Mouse (Mus musculus) ovary, postnatal 10 days (tissue): Measurements from ENCODE around the gene Fer.

Source experiments
- DNase-seq: peaks from one replicate; pipeline ENCODE4 v3.0.0; 2022; ENCODE audit warnings: low spot score

The Fer gene

DNA sequence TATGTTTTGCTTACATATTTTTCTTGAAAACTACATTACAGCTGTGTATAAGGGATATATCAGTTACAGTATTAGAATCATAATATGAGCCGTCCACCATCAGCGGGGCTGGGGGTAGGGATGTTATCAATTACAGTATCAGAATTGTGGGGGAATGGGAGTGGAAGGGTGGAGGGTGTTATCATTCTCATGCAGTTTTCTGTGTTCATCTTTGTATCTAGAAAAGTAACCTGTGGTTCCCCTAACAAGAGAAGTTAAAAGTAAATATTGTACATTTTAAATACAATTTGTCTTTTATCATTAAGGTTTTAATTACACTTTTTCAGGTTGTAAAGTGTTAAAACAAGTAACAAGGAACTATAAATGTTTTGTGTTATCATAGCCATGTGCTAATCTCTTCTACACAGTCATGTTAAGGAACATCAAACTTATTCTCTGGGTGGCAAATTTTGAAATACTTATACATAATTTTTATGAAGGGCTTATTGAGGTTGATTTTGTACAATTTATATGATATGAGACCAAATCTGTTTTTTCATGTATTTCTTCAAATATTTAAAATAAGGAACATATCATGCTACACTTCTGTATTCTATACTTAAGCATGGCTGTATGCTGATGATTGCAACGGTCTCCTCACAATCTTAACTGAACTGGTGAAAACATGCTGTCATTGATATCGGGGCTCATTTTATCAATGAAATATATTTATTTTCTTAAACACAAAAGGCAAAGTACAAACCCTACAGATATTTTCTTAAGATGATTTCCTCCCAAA lies 116.1 kb downstream of the Fer start:
- DNase-seq: no peak

DNA sequence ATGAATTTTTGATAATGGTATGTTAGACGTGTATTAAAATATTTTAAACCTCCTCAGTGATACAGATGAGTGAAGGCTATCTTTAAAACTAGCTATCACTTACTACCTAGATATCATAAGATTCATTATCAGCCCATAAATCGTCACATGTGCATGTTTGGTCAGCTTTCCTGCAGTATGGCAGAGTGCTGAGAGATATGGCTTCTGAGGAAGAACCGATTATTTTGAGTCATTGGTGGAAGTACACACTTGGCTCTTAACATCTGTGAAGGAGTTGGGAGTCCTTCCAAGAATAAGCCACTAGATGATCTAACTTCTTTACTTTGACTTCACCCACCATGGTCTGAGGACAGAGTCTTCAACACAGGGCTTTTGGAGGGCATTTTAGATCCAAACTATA lies 117.3 kb downstream of the Fer start:
- DNase-seq: no peak

DNA sequence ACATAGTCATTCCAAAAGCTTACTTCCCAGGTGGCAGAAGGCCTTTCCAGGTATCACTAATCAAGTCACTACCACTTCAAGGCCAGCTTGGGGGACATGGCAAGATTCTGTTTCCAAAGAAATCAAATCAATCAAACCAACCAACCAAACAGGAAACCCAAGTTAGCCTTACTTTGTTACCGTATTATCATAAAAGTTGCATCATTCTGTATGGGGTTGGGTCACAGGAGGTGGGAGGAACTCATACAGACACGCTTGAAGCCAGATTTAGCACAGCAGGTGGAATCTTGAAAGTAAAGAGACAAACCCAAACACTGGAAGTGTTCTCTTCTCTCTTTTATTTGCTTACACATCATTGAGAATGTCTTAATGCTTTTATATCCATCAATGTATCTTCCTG lies 125.8 kb downstream of the Fer start:
- DNase-seq: no peak

DNA sequence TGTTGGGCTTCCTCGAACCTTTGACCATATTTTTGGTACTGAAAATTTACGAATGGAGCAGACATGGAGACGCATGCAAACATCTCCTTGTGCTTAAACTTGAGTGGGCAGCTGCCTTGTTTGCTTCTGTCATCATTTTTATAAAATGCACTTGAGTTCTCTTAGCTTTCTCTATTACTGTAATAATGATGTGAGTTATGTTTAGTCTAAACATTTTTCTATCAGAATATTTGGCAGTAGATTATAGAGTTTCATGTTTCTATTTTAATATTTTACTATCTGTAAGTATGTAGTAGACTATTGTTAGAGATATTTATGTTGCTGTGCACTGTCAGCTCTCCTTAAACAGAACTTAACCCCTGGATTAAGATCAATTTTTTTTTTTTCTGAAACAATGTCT lies 128.3 kb downstream of the Fer start:
- no peak for DNase-seq

DNA sequence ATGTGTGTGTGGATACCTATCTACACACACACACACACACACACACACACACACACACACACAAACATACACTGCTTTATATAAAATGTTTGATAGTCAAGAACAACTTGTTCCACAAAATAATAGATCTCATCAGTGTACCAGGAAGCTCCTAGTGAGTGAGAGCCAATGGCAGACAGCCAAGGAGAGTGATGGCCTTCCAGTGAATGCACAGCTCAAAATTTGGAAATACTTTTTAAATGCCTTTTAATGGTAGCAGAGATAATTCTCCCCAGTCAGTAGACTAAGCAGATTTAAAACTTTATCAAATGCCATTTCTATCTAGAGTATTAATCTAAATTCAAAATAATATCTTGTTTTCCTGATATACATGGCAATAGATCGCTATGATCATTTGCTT lies 133.1 kb downstream of the Fer start:
- DNase-seq: no peak

DNA sequence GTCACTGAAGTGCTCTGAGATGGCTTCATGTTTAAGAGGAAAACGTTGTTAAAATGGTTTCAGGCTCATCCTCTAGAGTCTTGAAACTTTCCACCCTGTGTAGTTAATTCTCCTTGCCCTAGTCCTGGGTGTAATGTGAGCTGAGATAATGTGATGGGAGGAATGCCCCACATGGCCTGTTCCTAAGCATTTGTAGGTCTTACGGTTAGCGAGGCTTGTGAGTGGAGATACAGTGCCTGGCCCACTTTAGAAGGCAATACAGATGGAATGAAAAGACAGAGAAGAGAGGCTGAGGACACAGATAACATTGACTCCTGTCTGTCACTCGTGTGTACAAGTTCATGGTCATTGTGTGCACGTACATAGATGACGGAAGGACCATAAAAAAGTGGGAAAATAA lies 134.8 kb downstream of the Fer start:
- DNase-seq: no peak

DNA sequence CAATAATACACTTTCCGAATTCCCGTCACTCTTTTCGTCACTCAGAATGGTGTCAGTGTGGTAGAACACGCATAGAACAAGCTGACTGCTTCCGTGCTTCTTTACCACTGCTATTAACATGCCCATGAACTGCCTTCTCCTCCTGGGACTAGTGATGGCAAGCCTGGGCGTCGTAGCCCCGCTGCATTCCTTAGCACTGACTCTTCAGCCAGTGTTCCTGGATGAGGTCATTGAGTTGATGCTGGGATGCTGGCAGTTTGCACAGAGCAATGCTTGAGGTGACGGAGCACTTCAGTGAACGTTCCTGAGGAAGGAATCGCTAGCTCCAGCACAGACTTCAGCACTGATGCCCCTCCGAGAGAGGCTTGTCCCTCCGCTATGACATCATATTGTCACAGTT lies 140.6 kb downstream of the Fer start:
- no peak for DNase-seq

DNA sequence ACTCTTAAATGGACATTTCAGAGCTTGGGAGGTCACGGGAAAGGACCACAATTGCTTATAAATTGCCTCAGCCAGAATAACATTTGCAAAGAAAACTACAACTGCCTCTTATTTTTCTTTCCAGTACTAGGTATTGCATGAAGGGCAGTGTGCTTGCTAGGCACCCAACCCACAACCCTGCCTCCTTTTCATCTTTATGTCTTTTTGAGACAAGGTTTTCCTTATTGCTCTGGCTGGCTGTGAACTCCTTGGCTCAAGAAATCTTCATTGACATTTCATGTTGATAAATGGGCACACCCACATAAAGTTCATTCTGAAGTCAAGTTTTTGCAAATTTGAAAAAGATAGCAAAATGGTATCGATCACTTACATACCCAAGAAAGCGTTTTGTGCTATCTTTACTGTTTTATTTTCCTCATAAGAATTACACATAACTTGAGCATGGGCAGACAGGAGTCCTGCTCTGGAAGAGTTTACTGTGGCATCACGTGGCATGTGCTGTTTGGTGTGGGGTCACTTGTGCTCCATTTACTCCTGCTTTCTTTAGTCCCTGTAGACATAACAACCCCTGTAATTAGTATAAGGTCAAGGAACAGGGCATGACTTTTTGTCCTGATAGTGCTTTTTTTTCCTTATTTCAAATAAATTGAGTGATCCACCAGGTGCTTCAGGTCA lies 142.8 kb downstream of the Fer start:
- no peak for DNase-seq

DNA sequence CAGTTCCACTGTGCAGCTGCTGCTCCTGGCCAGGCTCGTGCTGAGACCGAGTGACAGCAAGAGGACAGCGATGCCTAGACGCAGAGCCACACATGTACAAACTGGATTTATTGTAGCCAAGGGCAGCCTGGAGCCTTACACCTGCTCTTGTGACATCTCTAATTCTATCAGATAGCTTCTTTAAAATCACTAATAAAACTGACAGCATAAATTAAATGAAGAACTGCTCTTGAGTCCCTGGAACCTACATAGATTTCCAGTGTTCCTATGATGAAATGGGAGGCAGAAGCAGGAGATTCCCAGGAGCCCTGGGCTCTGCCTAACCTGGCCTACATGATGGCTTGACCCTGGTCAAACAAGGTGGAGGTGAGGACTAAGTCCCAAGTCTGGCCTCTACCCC lies 153.7 kb downstream of the Fer start:
- DNase-seq: no peak

DNA sequence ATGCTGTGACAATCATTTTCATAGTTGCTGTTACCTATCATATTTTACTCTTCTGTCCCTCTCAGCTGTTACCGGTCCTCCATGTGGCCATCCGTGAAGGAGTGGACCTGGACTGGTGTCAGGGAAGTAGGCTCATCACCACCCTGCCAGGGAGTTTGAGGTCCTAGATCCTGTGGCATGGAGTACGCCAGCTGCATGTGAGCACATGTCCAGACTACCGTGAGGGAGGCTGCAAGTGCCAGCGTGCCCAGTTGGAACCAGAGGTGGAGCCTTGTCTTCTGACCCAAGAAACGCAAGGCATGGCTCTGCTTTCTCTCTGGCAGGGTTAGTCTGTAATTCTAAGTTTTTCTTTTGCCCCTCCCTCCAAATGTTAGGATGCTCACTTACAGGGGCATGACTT lies 155.4 kb downstream of the Fer start:
- no peak for DNase-seq

DNA sequence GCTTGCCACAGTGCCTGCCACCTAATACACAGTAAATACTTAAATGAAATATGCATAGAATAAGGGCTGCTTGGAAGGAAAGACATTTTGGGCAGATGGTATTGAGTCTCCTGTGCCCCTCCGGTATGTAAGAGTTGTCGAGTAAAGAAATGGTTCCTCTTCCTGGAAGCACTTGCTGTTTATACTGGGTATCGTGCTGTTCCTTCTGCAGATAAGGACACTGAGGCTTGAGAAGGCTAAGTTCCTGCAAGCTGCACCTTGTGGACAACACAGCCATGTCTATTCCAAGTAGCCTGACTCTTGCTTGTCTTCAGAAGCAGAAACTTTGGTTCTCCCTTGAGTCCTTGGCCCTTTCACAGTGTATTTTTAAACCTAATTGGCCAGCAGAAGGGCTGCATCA lies 156.0 kb downstream of the Fer start:
- no peak for DNase-seq

DNA sequence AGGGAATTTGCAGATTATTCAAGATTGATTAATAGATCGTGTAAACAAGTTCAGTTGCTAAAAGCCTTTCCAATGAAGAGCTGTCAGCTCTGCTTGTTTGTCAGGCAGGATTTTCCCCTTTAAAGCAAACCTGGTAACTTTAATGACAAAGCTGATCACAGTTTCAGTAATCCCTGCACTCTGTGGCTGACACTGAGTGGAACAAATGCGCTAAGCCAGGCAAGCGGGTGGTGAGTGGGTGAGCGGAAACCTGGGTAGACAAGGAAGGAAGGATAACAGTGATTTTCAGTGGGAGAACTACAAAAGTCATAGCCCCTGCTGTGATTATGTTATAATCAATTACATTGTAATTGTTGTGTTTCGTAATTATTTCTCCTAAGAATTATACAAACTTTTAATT lies 156.8 kb downstream of the Fer start:
- DNase-seq: no peak

DNA sequence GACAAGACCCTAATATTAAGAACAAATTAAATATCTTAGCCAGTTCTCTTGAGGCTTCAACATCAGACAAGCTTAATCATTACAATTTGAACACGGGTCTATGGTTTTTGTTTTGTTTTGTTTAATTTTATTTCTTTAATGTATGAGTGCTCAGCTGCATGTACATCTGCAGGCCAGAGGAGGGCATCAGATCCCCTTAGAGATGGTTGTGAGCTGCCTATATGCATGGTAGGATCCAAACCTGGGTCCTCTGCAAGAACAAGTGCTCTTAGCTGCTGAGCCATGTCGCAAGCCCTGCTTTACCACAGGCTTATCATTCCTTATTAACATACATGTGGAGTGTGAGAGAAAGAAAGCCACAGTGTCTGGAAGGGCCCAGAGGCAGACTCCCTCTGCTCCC lies 163.6 kb downstream of the Fer start:
- DNase-seq: no peak

DNA sequence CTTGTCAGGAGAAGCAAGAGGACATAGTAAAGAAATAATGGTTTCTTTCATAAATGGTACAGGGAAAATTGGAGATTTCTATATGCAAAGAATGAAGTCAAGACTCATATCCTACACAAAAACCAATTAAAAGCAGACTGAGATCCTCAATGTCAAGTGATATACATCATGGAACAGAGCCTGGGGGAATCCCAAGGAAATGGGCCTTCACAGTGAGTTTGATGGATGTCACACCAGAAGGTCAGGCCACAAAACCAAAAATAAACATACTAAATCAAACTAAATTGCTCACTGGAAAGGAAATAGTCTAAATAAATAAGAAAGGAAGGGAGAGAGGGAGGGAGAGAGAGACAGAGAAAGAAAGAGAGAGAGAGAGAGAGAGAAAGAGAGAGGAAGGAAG lies 178.9 kb downstream of the Fer start:
- no peak for DNase-seq

DNA sequence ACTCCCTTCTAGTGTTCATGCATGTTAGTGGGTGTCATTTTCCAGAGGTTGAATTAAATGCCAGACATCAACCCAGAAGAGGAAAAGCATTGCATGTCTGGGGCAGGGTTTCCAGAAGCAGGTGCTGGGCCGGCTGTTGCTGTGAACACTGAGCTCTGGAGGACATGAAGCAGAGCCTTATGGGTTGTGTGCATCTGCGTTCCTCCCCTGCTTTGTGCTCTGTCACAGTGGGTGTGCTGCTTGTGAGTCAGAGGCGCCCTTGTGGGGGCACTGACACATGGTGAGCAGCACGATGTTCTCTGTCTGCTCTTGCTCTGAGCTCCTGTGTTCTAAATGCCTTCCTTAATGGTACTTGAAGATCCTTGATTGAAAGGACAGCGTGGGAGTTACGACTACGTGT lies 182.5 kb downstream of the Fer start:
- DNase-seq: no peak

DNA sequence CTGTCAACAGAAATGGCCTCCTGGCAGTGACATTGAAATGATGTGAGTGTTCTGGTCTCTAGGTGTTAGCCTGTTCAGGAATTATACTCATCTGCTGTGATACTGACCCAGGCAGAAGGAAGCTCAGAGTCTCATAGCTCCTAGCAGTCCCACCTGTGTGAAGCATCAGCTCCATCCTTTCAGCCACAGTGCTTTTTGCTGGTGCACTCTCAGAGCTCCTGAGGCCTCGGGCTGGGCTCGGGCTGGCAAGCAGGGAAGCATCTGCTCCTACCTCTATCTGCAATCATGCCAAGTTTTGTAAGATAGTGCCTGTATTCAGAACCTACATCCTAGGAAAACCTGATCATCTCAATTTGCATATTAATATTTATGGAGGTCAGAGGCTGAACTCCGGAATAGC lies 183.7 kb downstream of the Fer start:
- DNase-seq: no peak

DNA sequence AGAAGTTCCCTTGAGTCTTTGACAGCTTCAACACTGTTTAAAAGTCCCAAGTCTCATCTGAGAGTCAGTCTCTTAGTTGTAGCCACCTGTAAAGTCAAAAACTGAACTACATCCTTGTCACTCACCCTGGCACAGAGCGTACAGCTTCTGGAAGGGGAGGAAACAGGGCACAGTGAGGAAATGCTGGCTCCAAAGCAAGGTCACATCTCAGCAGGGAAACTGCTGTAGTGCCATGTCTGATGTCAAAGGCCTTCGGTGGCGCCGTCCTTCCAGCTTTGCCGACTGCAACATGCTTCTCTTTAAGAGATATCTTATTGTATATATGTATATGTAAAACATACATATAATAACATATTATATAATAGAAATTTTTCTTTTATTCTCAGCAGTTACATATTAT lies 188.0 kb downstream of the Fer start:
- DNase-seq: no peak

DNA sequence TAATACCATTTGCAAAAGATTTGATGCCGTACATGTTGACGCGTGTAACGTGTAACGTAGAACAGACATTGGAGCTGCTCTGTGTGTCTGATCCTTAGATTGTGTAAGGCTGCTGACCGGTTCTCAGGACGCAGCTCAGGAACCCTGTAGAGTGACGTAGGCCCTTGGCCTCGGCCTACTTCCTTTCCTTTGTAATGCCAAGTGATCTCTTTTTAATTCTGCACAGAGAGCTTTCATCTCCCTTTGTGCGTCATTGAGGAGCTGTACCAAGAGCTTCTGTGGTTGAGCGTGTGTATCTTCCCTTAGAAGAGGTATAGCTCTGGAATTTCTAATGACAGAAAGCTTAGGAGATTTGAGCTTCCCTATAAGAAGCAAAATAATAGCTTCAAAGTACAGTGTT lies 190.8 kb downstream of the Fer start:
- DNase-seq: no peak

DNA sequence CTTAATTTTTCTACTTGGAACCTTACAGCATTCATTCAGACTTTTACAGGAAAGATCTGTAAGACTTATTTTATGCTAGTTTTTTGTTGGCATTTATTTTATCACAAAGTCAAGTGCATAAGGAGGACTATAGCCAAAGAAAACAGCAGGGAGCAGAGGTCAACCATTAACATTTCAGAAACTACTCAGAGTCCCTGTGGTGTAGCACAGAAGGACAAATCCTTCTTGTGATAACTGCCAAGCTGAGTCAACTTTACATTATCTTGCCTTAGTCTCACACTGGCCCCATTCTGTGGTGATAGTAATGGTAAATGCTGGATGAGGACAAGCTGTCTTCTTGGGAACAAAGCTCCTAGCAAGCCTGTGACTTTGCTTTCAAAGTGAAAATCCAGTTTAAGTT lies 197.7 kb downstream of the Fer start:
- DNase-seq: no peak

DNA sequence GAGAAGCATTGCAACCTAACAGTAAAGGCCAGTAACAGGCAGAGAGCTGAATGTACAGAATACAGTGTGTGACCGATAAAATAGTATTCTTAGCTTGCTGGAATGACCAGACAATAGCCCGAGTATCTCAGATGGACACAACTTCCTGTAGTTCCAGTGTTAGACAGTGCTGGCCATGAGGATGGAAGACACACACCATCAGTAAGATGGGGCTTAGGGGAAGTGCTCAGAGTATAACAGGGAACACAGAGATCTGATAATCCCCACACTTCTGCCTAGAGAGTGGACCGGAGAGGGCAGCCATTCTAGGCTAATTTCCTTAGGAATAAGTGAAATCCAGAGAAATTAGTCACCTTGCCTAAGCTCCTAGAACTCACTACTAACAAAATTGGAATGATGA lies 202.4 kb downstream of the Fer start:
- no peak for DNase-seq

DNA sequence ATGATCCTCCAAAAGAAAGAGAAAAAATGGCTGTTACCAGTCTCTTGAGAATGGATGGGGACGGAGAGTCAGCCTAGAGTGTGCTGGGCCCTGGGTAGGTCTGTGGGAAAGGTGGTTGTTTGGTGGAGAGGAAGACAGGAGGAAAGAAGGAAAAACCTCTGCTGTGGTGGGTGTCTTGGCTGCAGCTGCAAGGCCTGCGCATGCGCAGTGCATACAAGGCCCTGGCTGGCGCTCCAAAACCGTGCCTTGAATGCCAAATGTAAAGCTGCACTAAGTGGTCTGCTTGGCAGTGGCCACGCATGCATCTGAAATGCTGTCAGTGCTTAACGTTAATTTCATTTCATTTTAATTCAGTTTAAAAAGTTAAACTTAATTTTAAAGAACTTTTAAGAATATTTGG lies 214.5 kb downstream of the Fer start:
- DNase-seq: no peak

DNA sequence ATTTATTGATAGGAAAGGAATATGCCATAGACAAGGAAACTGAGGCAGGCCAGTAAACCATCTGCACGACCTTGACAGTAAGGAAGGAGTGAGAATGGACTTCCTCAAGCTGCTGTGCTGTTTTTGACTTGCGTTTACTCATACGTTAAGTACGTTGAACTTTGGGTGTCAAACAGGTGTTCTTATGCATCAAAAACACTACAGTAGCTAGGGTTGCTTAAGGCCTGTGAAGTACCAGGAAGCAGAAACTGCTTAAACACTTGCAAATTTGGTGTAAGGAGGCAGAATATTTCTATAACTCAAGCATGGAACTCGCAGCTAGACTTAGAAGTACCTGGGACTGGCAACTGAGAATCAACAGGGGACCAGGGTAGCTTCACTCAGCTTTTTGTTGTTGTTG lies 221.9 kb downstream of the Fer start:
- DNase-seq: no peak

DNA sequence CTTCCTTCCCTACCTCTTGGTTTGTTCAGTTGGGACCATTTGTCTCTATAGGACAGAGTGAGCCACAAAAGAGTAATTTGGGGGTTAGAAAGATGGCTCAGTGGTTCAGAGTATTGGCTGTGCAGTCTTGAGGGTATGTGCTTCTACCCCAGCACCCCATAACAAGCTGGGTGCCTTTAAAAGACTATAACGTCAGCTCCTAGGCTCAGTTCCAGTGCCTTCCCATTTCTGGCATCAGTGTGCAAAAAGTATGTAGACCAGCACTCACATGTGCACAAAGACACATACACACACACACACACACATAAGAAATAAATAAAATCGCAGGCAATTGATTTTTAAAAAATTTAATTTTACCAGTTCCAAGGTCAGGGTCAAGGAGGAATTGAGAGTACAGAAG lies 222.6 kb downstream of the Fer start:
- no peak for DNase-seq
